Mouse (Mus musculus): ENCODE data around the gene Syn3.
"Not testable (repeated sequence)": the region's sequence is repeated elsewhere in the genome, so short reads cannot be mapped to it uniquely, and the experiment has no call there.

Syn3 gene

GRCm38 (mm10) chr10:86468612-86469546 lies 29.8 kb downstream of the Syn3 start:
- DNase-seq (ENCODE audit: low spot score in 2 of 2): no peak

GRCm38 (mm10) chr10:86463538-86464199 lies 35.0 kb downstream of the Syn3 start:
- DNase-seq (ENCODE audit: low spot score in 2 of 2): peak; percentile 47 to 85

GRCm38 (mm10) chr10:86459643-86460042 lies 39.1 kb downstream of the Syn3 start:
- DNase-seq (ENCODE audit: low spot score in 2 of 2): no peak

- DNase-seq (ENCODE audit: low spot score in 2 of 2): peak in 1 of 2 experiments; percentile 49
Observed at GRCm38 (mm10) chr10:86457665-86458209, 41.0 kb downstream of the Syn3 start.

- no peak for DNase-seq (ENCODE audit: low spot score in 2 of 2)
Observed at GRCm38 (mm10) chr10:86457195-86457594, 41.5 kb downstream of the Syn3 start.

- no peak for DNase-seq (ENCODE audit: low spot score in 2 of 2)
Observed at GRCm38 (mm10) chr10:86455296-86456055, 43.2 kb downstream of the Syn3 start.

- no peak for DNase-seq (ENCODE audit: low spot score in 2 of 2)
Observed at GRCm38 (mm10) chr10:86452326-86452995, 46.2 kb downstream of the Syn3 start.

GRCm38 (mm10) chr10:86451294-86451693 lies 47.4 kb downstream of the Syn3 start:
- no peak for DNase-seq (ENCODE audit: low spot score in 2 of 2)

GRCm38 (mm10) chr10:86446649-86447048 lies 52.0 kb downstream of the Syn3 start:
- no peak for DNase-seq (ENCODE audit: low spot score in 2 of 2)

- no peak for DNase-seq (ENCODE audit: low spot score in 2 of 2)
Observed at GRCm38 (mm10) chr10:86445207-86445606, 53.5 kb downstream of the Syn3 start.

GRCm38 (mm10) chr10:86444665-86445064 lies 54.0 kb downstream of the Syn3 start:
- DNase-seq (ENCODE audit: low spot score in 2 of 2): no peak

GRCm38 (mm10) chr10:86441765-86442164 lies 56.9 kb downstream of the Syn3 start:
- no peak for DNase-seq (ENCODE audit: low spot score in 2 of 2)

- DNase-seq (ENCODE audit: low spot score in 2 of 2): no peak
Observed at GRCm38 (mm10) chr10:86439640-86440039, 59.1 kb downstream of the Syn3 start.

GRCm38 (mm10) chr10:86437294-86437693 lies 61.4 kb downstream of the Syn3 start:
- no peak for DNase-seq (ENCODE audit: low spot score in 2 of 2)

GRCm38 (mm10) chr10:86435006-86435405 lies 63.7 kb downstream of the Syn3 start:
- DNase-seq (ENCODE audit: low spot score in 2 of 2): not testable (repeated sequence)

- no peak for DNase-seq (ENCODE audit: low spot score in 2 of 2)
Observed at GRCm38 (mm10) chr10:86429651-86430050, 69.0 kb downstream of the Syn3 start.

- no peak for DNase-seq (ENCODE audit: low spot score in 2 of 2)
Observed at GRCm38 (mm10) chr10:86427956-86428355, 70.7 kb downstream of the Syn3 start.

GRCm38 (mm10) chr10:86425690-86426530 lies 72.8 kb downstream of the Syn3 start:
- DNase-seq (ENCODE audit: low spot score in 2 of 2): peak; percentile 20 to 23

- no peak for DNase-seq (ENCODE audit: low spot score in 2 of 2)
Observed at GRCm38 (mm10) chr10:86421731-86422370, 76.8 kb downstream of the Syn3 start.

- DNase-seq (ENCODE audit: low spot score in 2 of 2): no peak
Observed at GRCm38 (mm10) chr10:86418931-86419330, 79.8 kb downstream of the Syn3 start.
